Mouse (Mus musculus) heart, embryonic 16.5 days (tissue): ENCODE data around the gene Siglec1. TPM values are rescaled to one million over a fixed set of nuclear protein-coding genes. Genes with fewer than 3 reads are reported as not detected.
A peak's percentile ranks its signal among the peaks of the same experiment; 100 is the strongest.
"Not testable (repeated sequence)": the region's sequence is repeated elsewhere in the genome, so short reads cannot be mapped to it uniquely, and the experiment has no call there.

Experiments used
- ATAC-seq: fragments of 200-750 bp; cut with Nextera tagmentation; replicated peaks from 2 replicates; pipeline ENCODE4 v1.8.0; 2017; ENCODE audit warnings: moderate number of reproducible peaks; ENCODE audit not compliant: insufficient read depth, low FRiP score; ENCODE audit errors: extremely low read depth
- H3K27ac ChIP-seq: fragments of 300-500 bp; sonication (generic); 2 replicates; pipeline ENCODE4 v1.5.1; 2014; ENCODE audit warnings: mild to moderate bottlenecking, low read length, control low read depth, moderate library complexity
- H3K27me3 ChIP-seq: fragments of 300-500 bp; sonication (generic); 2 replicates; pipeline ENCODE4 v1.6.1; 2014; ENCODE audit warnings: low read length, mixed read lengths; ENCODE audit not compliant: control insufficient read depth, insufficient read depth
- H3K36me3 ChIP-seq: fragments of 300-500 bp; sonication (generic); 2 replicates; pipeline ENCODE4 v1.6.1; 2014; ENCODE audit not compliant: control insufficient read depth, insufficient read depth
- H3K4me1 ChIP-seq: fragments of 300-500 bp; sonication (generic); 2 replicates; pipeline ENCODE4 v1.6.1; 2014; ENCODE audit warnings: low read length, mixed read lengths; ENCODE audit not compliant: control insufficient read depth, insufficient read depth
- H3K4me2 ChIP-seq: fragments of 300-500 bp; sonication (generic); 2 replicates; pipeline ENCODE4 v1.6.1; 2014; ENCODE audit warnings: low read depth, mild to moderate bottlenecking, control low read depth, low read length
- H3K4me3 ChIP-seq: fragments of 300-500 bp; sonication (generic); 2 replicates; pipeline ENCODE4 v1.5.1; 2014; ENCODE audit warnings: mild to moderate bottlenecking, control low read depth, low read length
- H3K9ac ChIP-seq: fragments of 300-500 bp; sonication (generic); 2 replicates; pipeline ENCODE4 v1.6.1; 2014; ENCODE audit warnings: low read length, control low read depth
- H3K9me3 ChIP-seq: fragments of 300-500 bp; sonication (generic); replicated peaks from 2 replicates; pipeline ENCODE4 v1.6.1; 2016; ENCODE audit warnings: low read length; ENCODE audit not compliant: control insufficient read depth
- WGBS: fragments of 180-500 bp; shearing (Covaris S2); extraction: QIAGEN DNeasy Blood & Tissue Kit; methylation state at CpG from one replicate; pipeline ENCODE4 v1.1.7; 2014; 5-methylcytosine and 5-hydroxymethylcytosine counted together
- polyA plus RNA-seq: library from polyadenylated mRNA; unstranded; fragments of >200 nt; fragmentation: Nextera tagmentation; extraction: Ambion mirVana; gene quantifications from 2 replicates; pipeline ENCODE4 v1.2.1, GENCODE M21; 2015

Siglec1 gene
- polyA plus RNA-seq, 1 experiment from 2014 or later, result 0.46 TPM

- 77% methylated on average over 4 of the region's 4 CpGs for WGBS
- not testable (repeated sequence) for H3K27me3 ChIP-seq, H3K4me3 ChIP-seq, H3K9ac ChIP-seq, H3K4me2 ChIP-seq, H3K36me3 ChIP-seq, H3K9me3 ChIP-seq, H3K27ac ChIP-seq, H3K4me1 ChIP-seq, ATAC-seq
These were observed 18.5 kb upstream of the Siglec1 start for GRCm38 (mm10) chr2:131105061-131105460.

- Histone ChIP-seq H3K36me3 (no peaks in the 10 kb centered on the region), H3K9ac (no peak overlapping the region), H3K4me3 (no peak overlapping the region), H3K27ac (peak overlapping the region; percentile 61), H3K4me2 (no peak overlapping the region), H3K4me1 (peaks cover 8% of the 10 kb centered on the region), H3K27me3 (no peaks in the 10 kb centered on the region), H3K9me3 (no peaks in the 10 kb centered on the region)
- 57% methylated on average over 4 of the region's 4 CpGs for WGBS
- ATAC-seq, result peak; percentile 75
These were observed 17.5 kb upstream of the Siglec1 start for GRCm38 (mm10) chr2:131104021-131104420.

GRCm38 (mm10) chr2:131101530-131101929 lies 15.0 kb upstream of the Siglec1 start:
- ATAC-seq, result no peak
- H3K4me3 ChIP-seq, result no peak overlapping the region
- H3K9me3 ChIP-seq, result no peaks in the 10 kb centered on the region
- no peak overlapping the region for H3K9ac ChIP-seq
- WGBS, result 50% methylated on average over 3 of the region's 3 CpGs
- peaks cover 9% of the 10 kb centered on the region for H3K4me1 ChIP-seq
- H3K36me3 ChIP-seq, result no peaks in the 10 kb centered on the region
- no peaks in the 10 kb centered on the region for H3K27me3 ChIP-seq
- H3K27ac ChIP-seq, result no peak overlapping the region
- no peak overlapping the region for H3K4me2 ChIP-seq

- H3K9me3 ChIP-seq, result no peaks in the 10 kb centered on the region
- WGBS, result 75% methylated on average over 4 of the region's 4 CpGs
- H3K4me2 ChIP-seq, result no peak overlapping the region
- no peaks in the 10 kb centered on the region for H3K27me3 ChIP-seq
- H3K9ac ChIP-seq, result no peak overlapping the region
- no peaks in the 10 kb centered on the region for H3K36me3 ChIP-seq
- H3K27ac ChIP-seq, result peak overlapping the region; percentile 79
- H3K4me3 ChIP-seq, result no peak overlapping the region
- peaks cover 10% of the 10 kb centered on the region for H3K4me1 ChIP-seq
- no peak for ATAC-seq
These were observed 10.5 kb upstream of the Siglec1 start for GRCm38 (mm10) chr2:131097087-131097486.

GRCm38 (mm10) chr2:131096101-131096795 lies 9.7 kb upstream of the Siglec1 start:
- no peak overlapping the region for H3K4me3 ChIP-seq

DNA sequence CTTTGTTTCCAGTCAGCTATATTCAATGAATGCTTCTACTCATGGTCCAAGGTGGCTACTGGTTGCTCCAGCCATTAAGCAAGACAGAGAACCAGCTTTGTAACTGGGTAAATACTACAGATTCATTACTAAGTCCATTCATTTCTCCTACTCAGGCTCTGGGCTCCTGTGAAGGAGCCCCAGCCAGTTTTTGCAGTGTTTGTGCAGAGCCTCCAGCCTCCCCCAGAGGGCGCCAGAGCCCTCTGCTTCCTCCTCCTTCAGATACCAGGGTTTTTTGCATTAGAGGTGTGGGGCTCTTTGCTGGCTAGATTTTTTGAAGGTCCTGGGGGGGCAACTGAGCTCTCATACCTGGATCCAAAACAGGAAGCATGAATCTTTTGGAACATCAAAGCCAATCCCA lies 8.3 kb upstream of the Siglec1 start:
- H3K36me3 ChIP-seq, result no peaks in the 10 kb centered on the region
- no peak overlapping the region for H3K27ac ChIP-seq
- no peak overlapping the region for H3K9ac ChIP-seq
- no peak overlapping the region for H3K4me3 ChIP-seq
- peaks cover 10% of the 10 kb centered on the region for H3K4me1 ChIP-seq
- H3K27me3 ChIP-seq, result no peaks in the 10 kb centered on the region
- no peak for ATAC-seq
- H3K9me3 ChIP-seq, result no peaks in the 10 kb centered on the region
- 0% methylated on average over 1 of the region's 1 CpGs for WGBS
- H3K4me2 ChIP-seq, result no peak overlapping the region

More at GRCm38 (mm10) chr2:131096101-131096795, 9.7 kb upstream of the Siglec1 start:
- peak overlapping the region; percentile 79 for H3K27ac ChIP-seq
- H3K36me3 ChIP-seq, result no peaks in the 10 kb centered on the region
- H3K4me2 ChIP-seq, result peak overlapping the region; percentile 36
- no peaks in the 10 kb centered on the region for H3K9me3 ChIP-seq
- H3K9ac ChIP-seq, result peak overlapping the region; percentile 26
- peak; percentile 85 for ATAC-seq
- peaks cover 10% of the 10 kb centered on the region for H3K4me1 ChIP-seq
- no peaks in the 10 kb centered on the region for H3K27me3 ChIP-seq
- WGBS, result 20% methylated on average over 9 of the region's 9 CpGs

DNA sequence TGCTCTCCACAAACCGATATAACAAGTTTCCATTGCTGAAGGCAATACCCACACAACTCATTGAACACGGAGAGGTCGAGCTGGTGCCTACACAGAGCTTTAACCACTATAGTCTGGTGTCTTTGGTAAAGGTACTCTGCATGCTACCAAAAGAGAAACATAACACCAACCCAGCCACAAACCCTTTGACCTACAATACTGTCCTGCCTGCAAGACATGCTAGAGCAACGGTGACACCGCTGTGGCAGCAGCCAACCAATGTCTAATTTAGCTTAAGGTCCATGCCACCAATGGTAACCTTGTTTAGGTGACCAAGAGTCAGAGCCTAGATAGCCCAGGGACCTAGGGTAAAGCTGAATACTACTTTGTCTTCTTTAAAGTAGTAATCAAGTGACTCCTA lies 7.0 kb upstream of the Siglec1 start:
- H3K27ac ChIP-seq, result no peak overlapping the region
- no peaks in the 10 kb centered on the region for H3K9me3 ChIP-seq
- H3K4me3 ChIP-seq, result no peak overlapping the region
- no peak overlapping the region for H3K9ac ChIP-seq
- no peak overlapping the region for H3K4me2 ChIP-seq
- no peak for ATAC-seq
- H3K27me3 ChIP-seq, result no peaks in the 10 kb centered on the region
- no peaks in the 10 kb centered on the region for H3K36me3 ChIP-seq
- peaks cover 10% of the 10 kb centered on the region for H3K4me1 ChIP-seq
- 81% methylated on average over 5 of the region's 5 CpGs for WGBS

GRCm38 (mm10) chr2:131090852-131091251 lies 4.3 kb upstream of the Siglec1 start:
- H3K4me2 ChIP-seq, result no peak overlapping the region
- H3K9ac ChIP-seq, result no peak overlapping the region
- ATAC-seq, result no peak
- H3K27ac ChIP-seq, result peak overlapping the region; percentile 35
- H3K9me3 ChIP-seq, result no peaks in the 10 kb centered on the region
- no peak overlapping the region for H3K4me3 ChIP-seq
- H3K36me3 ChIP-seq, result no peaks in the 10 kb centered on the region
- H3K4me1 ChIP-seq, result peaks cover 1% of the 10 kb centered on the region
- 58% methylated on average over 3 of the region's 3 CpGs for WGBS
- H3K27me3 ChIP-seq, result no peaks in the 10 kb centered on the region

GRCm38 (mm10) chr2:131089634-131090033 lies 3.1 kb upstream of the Siglec1 start:
- no peak overlapping the region for H3K9ac ChIP-seq
- H3K4me3 ChIP-seq, result no peak overlapping the region
- H3K27ac ChIP-seq, result no peak overlapping the region
- H3K36me3 ChIP-seq, result no peaks in the 10 kb centered on the region
- no peaks in the 10 kb centered on the region for H3K4me1 ChIP-seq
- ATAC-seq, result no peak
- H3K9me3 ChIP-seq, result no peaks in the 10 kb centered on the region
- H3K27me3 ChIP-seq, result no peaks in the 10 kb centered on the region
- 92% methylated on average over 1 of the region's 1 CpGs for WGBS
- no peak overlapping the region for H3K4me2 ChIP-seq
